Mouse (Mus musculus) intestine, embryonic 15.5 days (tissue): Measurements from ENCODE around the gene Gm20388. TPM values are rescaled to one million over a fixed set of nuclear protein-coding genes. Genes with fewer than 3 reads are reported as not detected.

Experiments
- ATAC-seq: fragments of 200-750 bp; cut with Nextera tagmentation; 2 replicates; pipeline ENCODE4 v1.8.0; 2017; ENCODE audit warnings: moderate TSS enrichment, moderate library complexity
- H3K27ac ChIP-seq: fragments of 300-500 bp; sonication (generic); 2 replicates; pipeline ENCODE4 v1.5.1; 2015; ENCODE audit warnings: mild to moderate bottlenecking, inconsistent platforms
- H3K27me3 ChIP-seq: fragments of 300-500 bp; sonication (generic); replicated peaks from 2 replicates; pipeline ENCODE4 v1.6.1; 2015; ENCODE audit warnings: inconsistent platforms
- H3K36me3 ChIP-seq: fragments of 300-500 bp; sonication (generic); 2 replicates; pipeline ENCODE4 v1.6.1; 2015; ENCODE audit warnings: inconsistent platforms
- H3K4me1 ChIP-seq: fragments of 300-500 bp; sonication (generic); replicated peaks from 2 replicates; pipeline ENCODE4 v1.6.1; 2015; ENCODE audit warnings: inconsistent platforms
- H3K4me2 ChIP-seq: fragments of 300-500 bp; sonication (generic); replicated peaks from 2 replicates; pipeline ENCODE4 v1.6.1; 2015; ENCODE audit warnings: mild to moderate bottlenecking, inconsistent platforms
- H3K4me3 ChIP-seq: fragments of 300-500 bp; sonication (generic); replicated peaks from 2 replicates; pipeline ENCODE4 v1.5.1; 2015; ENCODE audit warnings: inconsistent platforms
- H3K9ac ChIP-seq: fragments of 300-500 bp; sonication (generic); 2 replicates; pipeline ENCODE4 v1.6.1; 2015; ENCODE audit warnings: inconsistent platforms
- H3K9me3 ChIP-seq: fragments of 300-500 bp; sonication (generic); 2 replicates; pipeline ENCODE4 v1.6.1; 2016; ENCODE audit warnings: inconsistent platforms
- WGBS: fragments of 180-500 bp; shearing (Covaris S2); methylation state at CpG from one replicate; pipeline ENCODE4 v1.1.7; 2015; 5-methylcytosine and 5-hydroxymethylcytosine counted together
- polyA plus RNA-seq: library from polyadenylated mRNA; unstranded; fragments of >200 nt; fragmentation: Nextera tagmentation; extraction: Ambion mirVana; gene quantifications from 2 replicates; pipeline ENCODE4 v1.2.1, GENCODE M21; 2015

The Gm20388 gene
- polyA plus RNA-seq, 1 experiment from 2014 or later: not detected

DNA sequence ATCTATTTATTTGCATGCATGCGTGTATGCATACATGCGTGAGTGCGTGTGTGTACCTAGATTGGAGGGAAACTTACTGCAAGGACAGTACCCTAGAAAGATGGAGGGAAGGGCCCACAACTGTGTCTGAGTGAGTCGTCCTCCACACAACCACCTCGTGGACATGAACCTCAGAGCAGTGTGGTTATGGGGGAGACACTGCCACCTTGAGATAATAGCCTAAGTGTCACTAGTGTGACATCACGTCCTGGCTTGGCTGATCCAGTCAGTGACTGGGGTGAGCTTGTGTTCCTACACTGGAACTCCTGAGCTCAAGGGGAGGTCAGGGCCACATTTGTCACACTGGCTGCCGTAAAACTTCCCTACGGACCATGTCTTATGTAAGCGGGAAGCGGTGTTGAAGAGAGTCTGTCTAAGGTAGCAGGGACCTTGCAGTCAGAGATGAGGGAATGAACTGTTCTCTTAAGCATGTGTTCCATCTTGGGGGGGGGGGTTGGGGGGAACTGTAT, 1305.9 kb downstream of the Gm20388 start:
- 0 out of 2 replicates have a peak, but pooled peaks cover 3% of the 10 kb centered on the region for H3K27me3 ChIP-seq
- no peak overlapping the region for H3K4me3 ChIP-seq
- H3K9ac ChIP-seq: no peak overlapping the region
- 86% methylated on average over 10 of the region's 10 CpGs for WGBS
- H3K36me3 ChIP-seq: no peaks in the 10 kb centered on the region
- peaks cover 9% of the 10 kb centered on the region; the same call in 1 of the 2 replicates for H3K4me1 ChIP-seq
- H3K9me3 ChIP-seq: no peaks in the 10 kb centered on the region
- no peak overlapping the region for H3K4me2 ChIP-seq
- ATAC-seq: no peak
- H3K27ac ChIP-seq: no peak overlapping the region

DNA sequence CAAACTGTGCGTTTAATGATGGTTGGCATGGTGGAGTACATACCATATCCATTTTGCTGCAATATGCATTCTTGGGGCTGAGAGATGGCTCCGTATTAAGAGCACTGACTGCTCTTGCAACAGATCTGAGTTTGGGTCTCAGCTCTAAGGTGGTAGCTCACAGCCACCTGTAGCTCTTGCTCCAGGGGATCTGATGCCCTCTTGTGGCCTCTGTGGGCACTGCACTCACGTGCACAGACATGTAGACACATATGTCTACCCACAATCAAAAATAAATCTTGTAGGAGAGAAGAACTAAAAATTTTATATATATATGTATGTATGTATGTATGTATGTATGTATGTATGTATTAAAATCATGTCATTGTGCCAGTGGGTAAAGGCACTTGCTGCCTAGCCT, 1307.8 kb downstream of the Gm20388 start:
- WGBS: 94% methylated on average over 3 of the region's 3 CpGs
- Histone ChIP-seq H3K4me3 (no peak overlapping the region), H3K9ac (no peak overlapping the region)

GRCm38 (mm10) chr8:121220103-121220899, 1309.7 kb downstream of the Gm20388 start:
- H3K36me3 ChIP-seq: no peaks in the 10 kb centered on the region
- 23% methylated on average over 33 of the region's 33 CpGs for WGBS
- 0 out of 2 replicates have a peak overlapping the region, but pooled peaks have one; percentile 7 for H3K4me2 ChIP-seq
- no peak overlapping the region for H3K4me3 ChIP-seq
- H3K27me3 ChIP-seq: no peaks in the 10 kb centered on the region
- ATAC-seq: no peak; the same call in 1 of the 2 replicates
- H3K27ac ChIP-seq: no peak overlapping the region
- H3K9me3 ChIP-seq: no peaks in the 10 kb centered on the region
- no peak overlapping the region for H3K9ac ChIP-seq
- peaks cover 9% of the 10 kb centered on the region; the same call in 1 of the 2 replicates for H3K4me1 ChIP-seq

More for the DNA sequence above, 1307.8 kb downstream of the Gm20388 start:
- ATAC-seq: no peak
- no peaks in the 10 kb centered on the region for H3K36me3 ChIP-seq
- H3K4me1 ChIP-seq: peaks cover 9% of the 10 kb centered on the region; the same call in 1 of the 2 replicates
- H3K27me3 ChIP-seq: no peaks in the 10 kb centered on the region
- H3K4me2 ChIP-seq: no peak overlapping the region
- no peaks in the 10 kb centered on the region for H3K9me3 ChIP-seq
- H3K27ac ChIP-seq: no peak overlapping the region

GRCm38 (mm10) chr8:121224709-121225108, 1314.1 kb downstream of the Gm20388 start:
- no peak overlapping the region for H3K9ac ChIP-seq
- ATAC-seq: no peak
- no peak overlapping the region for H3K27ac ChIP-seq
- H3K36me3 ChIP-seq: no peaks in the 10 kb centered on the region
- H3K9me3 ChIP-seq: no peaks in the 10 kb centered on the region
- no peak overlapping the region for H3K4me3 ChIP-seq
- H3K27me3 ChIP-seq: 0 out of 2 replicates have a peak, but pooled peaks cover 8% of the 10 kb centered on the region
- 57% methylated on average over 8 of the region's 8 CpGs for WGBS
- no peak overlapping the region for H3K4me2 ChIP-seq
- peaks cover 13% of the 10 kb centered on the region for H3K4me1 ChIP-seq

DNA sequence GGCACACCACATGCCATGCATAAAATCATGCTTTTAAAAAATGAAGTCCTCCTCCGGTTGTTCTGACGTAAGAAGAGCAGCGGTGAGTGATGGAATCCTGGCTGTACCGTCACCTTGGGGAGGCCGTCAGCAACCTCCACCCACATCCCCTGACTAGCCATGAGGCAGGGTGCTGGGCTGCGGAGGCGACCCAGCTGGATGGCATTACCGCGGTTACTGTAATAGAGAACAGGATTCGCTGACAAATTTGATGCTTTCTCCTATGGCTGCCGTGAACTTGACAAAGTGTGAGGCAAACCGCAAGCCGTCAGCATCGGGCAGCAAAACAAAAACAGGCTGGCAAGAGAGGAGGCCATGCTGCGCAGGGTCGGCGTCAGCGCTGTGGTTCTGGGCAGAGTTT, 1317.1 kb downstream of the Gm20388 start:
- Histone ChIP-seq H3K36me3 (no peaks in the 10 kb centered on the region), H3K9me3 (no peaks in the 10 kb centered on the region), H3K27ac (no peak overlapping the region), H3K4me2 (no peak overlapping the region), H3K27me3 (0 out of 2 replicates have a peak, but pooled peaks cover 8% of the 10 kb centered on the region), H3K4me1 (peaks cover 5% of the 10 kb centered on the region; the same call in 1 of the 2 replicates), H3K9ac (no peak overlapping the region), H3K4me3 (no peak overlapping the region)
- no peak for ATAC-seq
- 87% methylated on average over 18 of the region's 18 CpGs for WGBS

GRCm38 (mm10) chr8:121228892-121229291, 1318.3 kb downstream of the Gm20388 start:
- no peak for ATAC-seq
- 56% methylated on average over 3 of the region's 3 CpGs for WGBS

DNA sequence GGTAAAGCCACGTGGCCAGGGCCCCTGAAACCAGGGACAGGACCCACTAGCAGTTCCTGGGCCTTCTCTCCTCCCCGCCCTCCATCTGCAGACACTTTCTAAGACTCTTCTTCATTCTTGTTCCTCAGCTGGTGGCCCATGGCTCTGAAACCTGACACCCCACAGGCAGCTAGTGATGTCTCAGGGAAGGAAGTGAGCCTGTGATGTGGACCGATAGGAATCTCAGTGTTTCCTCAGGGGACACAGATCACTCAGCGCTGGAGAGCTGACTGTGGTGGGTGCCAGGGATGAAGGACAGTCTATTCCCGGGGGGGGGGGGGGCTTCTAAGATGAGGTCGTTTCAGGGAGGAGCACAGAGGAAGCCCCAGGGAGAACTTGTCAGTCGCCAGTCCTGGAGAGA, 1318.9 kb downstream of the Gm20388 start:
- H3K4me3 ChIP-seq: no peak overlapping the region
- no peak for ATAC-seq
- WGBS: 29% methylated on average over 7 of the region's 7 CpGs

More at GRCm38 (mm10) chr8:121228892-121229291, 1318.3 kb downstream of the Gm20388 start:
- no peaks in the 10 kb centered on the region for H3K9me3 ChIP-seq
- H3K9ac ChIP-seq: no peak overlapping the region
- H3K36me3 ChIP-seq: no peaks in the 10 kb centered on the region
- peaks cover 5% of the 10 kb centered on the region; the same call in 1 of the 2 replicates for H3K4me1 ChIP-seq
- H3K4me3 ChIP-seq: no peak overlapping the region
- no peak overlapping the region for H3K4me2 ChIP-seq
- H3K27ac ChIP-seq: no peak overlapping the region
- 0 out of 2 replicates have a peak, but pooled peaks cover 8% of the 10 kb centered on the region for H3K27me3 ChIP-seq

DNA sequence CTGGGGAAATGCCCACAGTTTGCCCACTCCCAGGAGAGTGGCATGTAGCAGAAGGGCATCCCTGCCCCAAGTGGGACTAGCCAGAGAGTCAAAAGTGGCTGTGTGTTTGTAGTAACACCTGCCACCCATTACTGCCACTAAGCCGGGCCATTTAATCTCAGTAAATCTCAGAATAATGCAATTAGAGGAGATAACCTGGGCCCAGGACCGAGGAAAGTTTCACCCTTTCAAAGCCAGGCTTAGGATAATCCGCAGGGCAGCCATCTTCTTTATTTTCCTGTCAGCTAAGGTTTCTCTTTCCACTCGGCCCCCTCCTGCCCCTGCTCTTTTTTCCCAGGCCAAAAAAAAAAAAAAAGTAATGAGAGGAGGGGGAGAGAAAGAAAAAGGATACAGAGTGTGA, 1322.6 kb downstream of the Gm20388 start:
- Histone ChIP-seq H3K4me2 (no peak overlapping the region), H3K27ac (no peak overlapping the region), H3K9me3 (no peaks in the 10 kb centered on the region), H3K9ac (no peak overlapping the region), H3K4me3 (no peak overlapping the region), H3K36me3 (no peaks in the 10 kb centered on the region), H3K27me3 (0 out of 2 replicates have a peak, but pooled peaks cover under 1% of the 10 kb centered on the region), H3K4me1 (peaks cover 5% of the 10 kb centered on the region; the same call in 1 of the 2 replicates)
- 44% methylated on average over 4 of the region's 4 CpGs for WGBS
- no peak for ATAC-seq

More for the DNA sequence above, 1318.9 kb downstream of the Gm20388 start:
- Histone ChIP-seq H3K9ac (no peak overlapping the region), H3K4me1 (peaks cover 5% of the 10 kb centered on the region; the same call in 1 of the 2 replicates), H3K27ac (no peak overlapping the region), H3K9me3 (no peaks in the 10 kb centered on the region), H3K4me2 (no peak overlapping the region), H3K27me3 (0 out of 2 replicates have a peak, but pooled peaks cover 8% of the 10 kb centered on the region), H3K36me3 (no peaks in the 10 kb centered on the region)

DNA sequence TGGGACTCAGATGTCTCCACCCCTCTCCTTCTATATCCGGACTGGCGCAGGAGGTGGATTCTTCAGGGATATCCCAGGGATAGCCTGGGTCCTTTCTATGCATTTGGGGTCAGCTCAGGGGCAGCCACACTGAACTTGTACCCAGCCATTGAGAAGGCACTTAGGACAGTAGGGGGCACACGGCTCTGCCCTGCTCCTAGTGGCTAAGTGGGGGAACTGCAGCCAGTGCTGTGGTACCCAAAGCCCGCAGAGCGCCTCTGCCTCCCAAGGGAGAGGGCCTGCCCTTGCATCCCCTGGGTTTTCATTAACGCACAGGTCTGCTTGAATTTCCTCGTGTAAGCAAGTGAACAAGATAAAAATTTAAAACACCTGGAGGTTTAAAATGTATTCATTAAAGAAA, 1324.3 kb downstream of the Gm20388 start:
- H3K4me2 ChIP-seq: no peak overlapping the region
- no peak for ATAC-seq
- H3K4me3 ChIP-seq: no peak overlapping the region
- 69% methylated on average over 7 of the region's 7 CpGs for WGBS
- no peak overlapping the region for H3K27ac ChIP-seq
- H3K36me3 ChIP-seq: no peaks in the 10 kb centered on the region
- H3K9me3 ChIP-seq: no peaks in the 10 kb centered on the region
- no peak overlapping the region for H3K9ac ChIP-seq
- no peaks in the 10 kb centered on the region for H3K4me1 ChIP-seq
- H3K27me3 ChIP-seq: no peaks in the 10 kb centered on the region; the same call in 1 of the 2 replicates

- Histone ChIP-seq H3K9me3 (no peaks in the 10 kb centered on the region), H3K27ac (no peak overlapping the region), H3K4me3 (no peak overlapping the region), H3K27me3 (no peaks in the 10 kb centered on the region; the same call in 1 of the 2 replicates), H3K9ac (no peak overlapping the region), H3K4me1 (peaks cover 12% of the 10 kb centered on the region), H3K36me3 (no peaks in the 10 kb centered on the region), H3K4me2 (no peak overlapping the region)
- no peak for ATAC-seq
- 81% methylated on average over 6 of the region's 6 CpGs for WGBS
Measured at GRCm38 (mm10) chr8:121239640-121240039, 1329.0 kb downstream of the Gm20388 start.

DNA sequence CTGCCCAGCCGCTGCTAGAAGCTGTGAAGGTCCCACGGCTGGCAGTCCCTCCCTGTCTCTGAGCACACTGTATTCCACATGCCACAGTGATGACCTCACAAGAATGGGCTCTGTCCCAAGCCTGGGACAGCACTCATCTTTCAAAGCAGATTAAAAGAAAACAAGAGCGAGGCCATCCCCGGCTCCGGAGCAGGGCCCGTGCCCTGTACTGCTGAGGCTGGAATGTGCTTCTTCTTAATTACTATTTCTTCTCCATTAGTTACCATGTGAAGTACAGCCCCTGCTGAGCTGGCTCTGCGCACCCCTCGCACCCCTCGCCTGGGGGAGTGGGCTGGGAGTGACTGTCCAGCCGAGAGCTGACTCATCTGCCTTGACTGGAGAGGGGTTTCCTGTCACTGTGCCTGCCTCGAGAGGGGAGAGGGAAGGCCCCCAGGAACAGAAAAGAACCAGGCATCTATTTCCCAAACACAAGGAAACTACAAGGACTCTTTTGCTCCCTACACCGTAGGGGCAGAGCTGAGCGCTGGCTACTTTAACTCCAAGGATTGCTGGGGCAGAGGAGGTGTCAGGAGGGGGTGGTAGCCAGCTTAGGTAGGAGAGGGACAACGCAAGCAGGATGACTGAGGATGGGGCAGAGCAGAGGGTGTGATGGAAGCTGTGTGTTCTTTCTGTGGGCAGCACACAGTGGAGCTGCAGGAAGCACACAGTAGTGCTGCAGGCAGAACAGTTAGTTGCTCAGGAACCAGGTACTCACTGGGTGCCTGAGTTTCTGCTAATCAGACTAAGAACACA, 1331.3 kb downstream of the Gm20388 start:
- no peaks in the 10 kb centered on the region; the same call in 1 of the 2 replicates for H3K27me3 ChIP-seq
- peaks cover 12% of the 10 kb centered on the region for H3K4me1 ChIP-seq
- no peaks in the 10 kb centered on the region for H3K36me3 ChIP-seq
- H3K4me2 ChIP-seq: peak overlapping the region; percentile 42
- 14% methylated on average over 14 of the region's 14 CpGs for WGBS
- H3K27ac ChIP-seq: peak overlapping the region; percentile 71
- no peaks in the 10 kb centered on the region for H3K9me3 ChIP-seq
- no peak overlapping the region for H3K4me3 ChIP-seq
- H3K9ac ChIP-seq: no peak overlapping the region; the same call in 1 of the 2 replicates
- peak; percentile 93 for ATAC-seq

DNA sequence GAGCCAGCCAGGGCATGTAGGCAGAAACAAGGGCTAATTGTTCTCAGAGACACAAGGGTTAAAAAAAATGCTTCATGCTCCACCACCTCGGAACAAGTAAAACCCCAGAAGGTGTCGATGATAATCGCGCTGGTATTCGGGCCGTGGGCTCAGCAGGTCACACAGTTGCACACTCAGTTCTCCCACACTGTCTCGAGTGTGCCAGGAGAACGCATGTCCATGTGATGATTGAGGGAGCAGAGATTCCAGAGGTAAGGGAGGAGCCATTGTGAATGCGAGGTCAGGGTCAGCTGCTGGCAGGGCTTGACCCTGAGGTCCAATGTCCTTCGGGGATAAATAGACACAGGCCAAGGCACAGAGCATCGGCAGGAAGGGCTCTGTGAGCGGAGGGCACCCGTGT, 1332.0 kb downstream of the Gm20388 start:
- no peak overlapping the region for H3K4me2 ChIP-seq
- no peaks in the 10 kb centered on the region; the same call in 1 of the 2 replicates for H3K27me3 ChIP-seq
- no peak overlapping the region for H3K9ac ChIP-seq
- 32% methylated on average over 13 of the region's 13 CpGs for WGBS
- no peak for ATAC-seq
- no peak overlapping the region for H3K27ac ChIP-seq
- H3K4me3 ChIP-seq: no peak overlapping the region
- H3K4me1 ChIP-seq: peaks cover 12% of the 10 kb centered on the region
- H3K9me3 ChIP-seq: no peaks in the 10 kb centered on the region
- no peaks in the 10 kb centered on the region for H3K36me3 ChIP-seq
